Mouse (Mus musculus) stomach, embryonic 16.5 days (tissue): ENCODE results near the gene Cdc6. TPM values are rescaled to one million over a fixed set of nuclear protein-coding genes. Genes with fewer than 3 reads are reported as not detected.

ENCODE experiments used
- ATAC-seq: fragments of 200-750 bp; cut with Nextera tagmentation; 2 replicates; pipeline ENCODE4 v1.8.0; 2017; ENCODE audit warnings: moderate number of reproducible peaks, moderate TSS enrichment; ENCODE audit not compliant: insufficient read depth, low FRiP score
- H3K27ac ChIP-seq: fragments of 300-500 bp; sonication (generic); 2 replicates; pipeline ENCODE4 v1.5.1; 2014; ENCODE audit warnings: low read length
- H3K27me3 ChIP-seq: fragments of 300-500 bp; sonication (generic); 2 replicates; pipeline ENCODE4 v1.6.1; 2014; ENCODE audit warnings: low read length, control low read depth, mixed read lengths; ENCODE audit not compliant: control insufficient read depth, insufficient read depth
- H3K36me3 ChIP-seq: fragments of 300-500 bp; sonication (generic); 2 replicates; pipeline ENCODE4 v1.6.1; 2014; ENCODE audit warnings: low read length; ENCODE audit not compliant: control insufficient read depth, insufficient read depth
- H3K4me1 ChIP-seq: fragments of 300-500 bp; sonication (generic); 2 replicates; pipeline ENCODE4 v1.6.1; 2014; ENCODE audit warnings: low read length, control low read depth, mixed read lengths; ENCODE audit not compliant: control insufficient read depth, insufficient read depth
- H3K4me2 ChIP-seq: fragments of 300-500 bp; sonication (generic); 2 replicates; pipeline ENCODE4 v1.6.1; 2014; ENCODE audit warnings: low read depth, low read length, mixed read lengths
- H3K4me3 ChIP-seq: fragments of 300-500 bp; sonication (generic); replicated peaks from 2 replicates; pipeline ENCODE4 v1.5.1; 2014; ENCODE audit warnings: mild to moderate bottlenecking, low read length
- H3K9ac ChIP-seq: fragments of 300-500 bp; sonication (generic); 2 replicates; pipeline ENCODE4 v1.6.1; 2014; ENCODE audit warnings: low read length
- H3K9me3 ChIP-seq: fragments of 300-500 bp; sonication (generic); replicated peaks from 2 replicates; pipeline ENCODE4 v1.6.1; 2016; ENCODE audit warnings: low read length, control low read depth; ENCODE audit not compliant: control insufficient read depth
- WGBS: fragments of 180-500 bp; shearing (Covaris S2); extraction: QIAGEN DNeasy Blood & Tissue Kit; methylation state at CpG from one replicate; pipeline ENCODE4 v1.1.7; 2014; 5-methylcytosine and 5-hydroxymethylcytosine counted together
- polyA plus RNA-seq: library from polyadenylated mRNA; unstranded; fragments of >200 nt; fragmentation: Nextera tagmentation; extraction: Ambion mirVana; gene quantifications from 2 replicates; pipeline ENCODE4 v1.2.1, GENCODE M21; 2015

The Cdc6 gene
- polyA plus RNA-seq, 1 experiment from 2014 or later: 28.1 TPM

DNA sequence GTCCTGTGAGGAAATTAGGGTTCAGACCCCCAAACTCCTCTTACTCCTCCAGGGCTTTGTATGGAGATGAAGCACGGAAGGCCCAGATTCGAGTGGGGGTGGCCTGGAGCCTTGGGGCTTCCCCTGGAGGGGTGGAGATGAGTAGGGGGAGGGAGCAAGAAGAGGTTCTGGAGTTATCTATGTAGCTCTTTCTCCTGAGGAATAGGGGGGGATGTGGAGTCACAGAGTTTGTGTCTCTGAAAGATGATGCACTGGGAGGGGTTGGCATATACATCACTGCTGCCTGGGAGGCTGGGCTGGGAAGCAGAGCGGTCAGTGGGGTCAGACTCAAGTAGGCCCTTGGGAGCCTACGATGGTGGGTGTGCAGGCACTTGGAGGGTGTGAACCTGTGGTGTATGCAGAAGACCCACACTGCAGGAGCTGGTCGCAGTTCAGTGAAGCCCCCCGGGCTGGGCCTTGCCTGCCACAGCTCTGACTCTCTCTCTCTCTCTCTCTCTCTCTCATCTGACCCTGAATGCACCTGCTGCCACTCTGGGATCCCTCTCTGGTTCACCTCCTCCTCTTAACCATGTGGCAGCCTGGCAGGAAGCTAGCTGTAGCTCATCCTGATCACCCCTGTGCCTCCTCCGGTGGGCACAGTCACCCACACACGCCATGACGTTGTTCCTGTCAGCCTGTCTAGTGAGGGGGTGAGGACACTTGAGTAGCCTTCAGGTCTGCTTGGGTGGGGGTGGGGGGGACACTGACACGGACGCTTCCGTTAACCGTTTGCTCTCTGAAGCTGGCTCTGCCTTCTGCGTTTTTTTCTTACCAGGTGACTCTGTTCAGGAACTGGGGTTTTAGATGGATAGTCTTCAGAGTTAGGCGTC lies 31.7 kb downstream of the Cdc6 start:
- Histone ChIP-seq H3K9ac (peak overlapping the region; percentile 92), H3K27me3 (no peaks in the 10 kb centered on the region), H3K4me3 (peak overlapping the region; percentile 88), H3K9me3 (no peaks in the 10 kb centered on the region), H3K4me1 (peaks cover 73% of the 10 kb centered on the region), H3K4me2 (peak overlapping the region; percentile 89), H3K36me3 (no peaks in the 10 kb centered on the region), H3K27ac (peak overlapping the region; percentile 99)
- 30% methylated on average over 15 of the region's 15 CpGs for WGBS
- ATAC-seq: no peak

DNA sequence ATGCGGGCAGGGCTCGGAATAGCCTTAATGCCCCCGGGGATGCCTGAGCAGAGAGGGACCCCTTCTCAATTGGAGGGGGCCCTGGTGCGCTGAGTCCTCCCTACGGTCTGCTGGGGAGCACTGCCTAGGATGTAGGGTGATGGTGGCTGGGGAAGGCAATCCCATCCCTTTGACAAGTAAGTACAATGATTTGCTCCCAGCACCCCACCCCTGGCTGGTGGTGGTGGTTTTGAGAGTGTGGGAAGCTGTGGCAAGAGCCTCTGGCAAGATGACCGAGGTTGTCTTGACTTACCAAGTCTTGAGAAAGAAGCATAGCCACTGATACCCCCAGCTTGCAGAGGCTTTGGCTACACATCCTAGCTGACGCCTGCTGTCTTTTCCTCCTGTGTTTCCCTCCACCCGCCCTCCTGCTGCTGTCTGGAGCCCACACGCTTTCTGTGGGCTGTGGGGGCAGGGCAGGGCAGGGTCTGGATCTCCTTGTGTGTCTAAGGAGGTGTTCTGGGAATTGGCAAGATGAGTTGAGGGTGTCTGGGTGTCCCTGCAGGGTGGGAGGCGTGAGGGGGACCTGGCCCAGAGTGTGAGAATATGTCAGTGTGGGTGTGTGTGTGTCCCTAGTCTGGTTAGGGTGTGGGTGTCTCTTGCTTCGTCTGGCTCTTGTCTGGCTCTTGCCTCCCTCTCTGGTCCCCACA lies 32.5 kb downstream of the Cdc6 start:
- 38% methylated on average over 11 of the region's 11 CpGs for WGBS
- Histone ChIP-seq H3K9me3 (no peaks in the 10 kb centered on the region), H3K9ac (peak overlapping the region; percentile 92), H3K4me2 (peak overlapping the region; percentile 89), H3K36me3 (no peaks in the 10 kb centered on the region), H3K4me3 (peak overlapping the region; percentile 88), H3K27ac (peak overlapping the region; percentile 99), H3K27me3 (no peaks in the 10 kb centered on the region), H3K4me1 (peaks cover 80% of the 10 kb centered on the region)
- peak; percentile 2; the same call in 1 of the 2 replicates for ATAC-seq

DNA sequence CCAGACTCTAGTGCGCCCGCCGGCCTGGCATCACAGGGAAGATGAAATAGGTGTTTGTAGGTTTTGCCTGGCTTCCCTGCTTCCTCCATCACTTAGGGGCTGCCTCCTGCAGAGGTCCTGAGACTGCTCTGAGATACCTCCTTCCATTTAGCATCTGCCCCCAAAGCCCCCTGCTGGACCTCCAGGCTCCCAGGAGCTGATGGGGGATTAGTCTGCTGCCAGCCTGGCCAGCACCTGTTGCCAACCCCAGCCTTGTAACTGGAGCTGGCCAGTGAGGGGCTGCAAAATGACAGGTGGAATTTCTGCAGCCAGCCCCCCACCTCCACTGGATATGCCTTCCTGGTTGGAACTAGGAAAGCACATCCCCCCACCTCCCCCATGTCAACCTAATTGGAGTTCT lies 33.2 kb downstream of the Cdc6 start:
- Histone ChIP-seq H3K9ac (peak overlapping the region; percentile 92), H3K9me3 (no peaks in the 10 kb centered on the region), H3K4me1 (peaks cover 87% of the 10 kb centered on the region), H3K36me3 (no peaks in the 10 kb centered on the region), H3K27ac (peak overlapping the region; percentile 99), H3K4me2 (peak overlapping the region; percentile 89), H3K4me3 (peak overlapping the region; percentile 88), H3K27me3 (no peaks in the 10 kb centered on the region)
- ATAC-seq: no peak
- 24% methylated on average over 3 of the region's 3 CpGs for WGBS

DNA sequence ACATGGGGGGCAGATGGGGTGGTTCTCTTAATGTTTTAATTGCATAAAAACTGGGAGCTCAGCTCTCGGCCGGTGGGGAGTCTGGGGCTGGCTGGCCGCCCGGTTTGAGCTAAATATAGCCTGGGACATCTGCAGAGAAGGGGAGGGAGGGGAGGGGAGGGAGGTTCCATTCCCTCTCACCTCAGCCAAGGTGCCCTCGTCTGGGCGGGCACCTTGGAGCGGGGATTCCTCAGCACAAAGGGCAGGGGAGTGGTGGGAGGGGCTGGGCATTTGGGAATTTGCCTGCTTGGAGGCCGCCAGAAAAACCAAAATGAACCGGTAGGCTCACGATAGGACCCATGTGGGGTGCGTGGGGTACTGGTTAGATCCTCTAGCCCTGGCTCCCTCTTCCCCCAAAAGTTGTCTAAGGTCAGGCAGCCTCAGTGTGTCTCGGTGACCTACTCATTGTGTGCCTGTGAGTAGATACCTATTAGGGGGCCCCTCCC lies 33.8 kb downstream of the Cdc6 start:
- Histone ChIP-seq H3K4me1 (peaks cover 85% of the 10 kb centered on the region), H3K9ac (peak overlapping the region; percentile 92), H3K9me3 (no peaks in the 10 kb centered on the region), H3K4me2 (peak overlapping the region; percentile 89), H3K27me3 (no peaks in the 10 kb centered on the region), H3K4me3 (peak overlapping the region; percentile 88), H3K36me3 (no peaks in the 10 kb centered on the region), H3K27ac (peak overlapping the region; percentile 99)
- peak; percentile 6; the same call in 1 of the 2 replicates for ATAC-seq
- WGBS: 3% methylated on average over 12 of the region's 12 CpGs

DNA sequence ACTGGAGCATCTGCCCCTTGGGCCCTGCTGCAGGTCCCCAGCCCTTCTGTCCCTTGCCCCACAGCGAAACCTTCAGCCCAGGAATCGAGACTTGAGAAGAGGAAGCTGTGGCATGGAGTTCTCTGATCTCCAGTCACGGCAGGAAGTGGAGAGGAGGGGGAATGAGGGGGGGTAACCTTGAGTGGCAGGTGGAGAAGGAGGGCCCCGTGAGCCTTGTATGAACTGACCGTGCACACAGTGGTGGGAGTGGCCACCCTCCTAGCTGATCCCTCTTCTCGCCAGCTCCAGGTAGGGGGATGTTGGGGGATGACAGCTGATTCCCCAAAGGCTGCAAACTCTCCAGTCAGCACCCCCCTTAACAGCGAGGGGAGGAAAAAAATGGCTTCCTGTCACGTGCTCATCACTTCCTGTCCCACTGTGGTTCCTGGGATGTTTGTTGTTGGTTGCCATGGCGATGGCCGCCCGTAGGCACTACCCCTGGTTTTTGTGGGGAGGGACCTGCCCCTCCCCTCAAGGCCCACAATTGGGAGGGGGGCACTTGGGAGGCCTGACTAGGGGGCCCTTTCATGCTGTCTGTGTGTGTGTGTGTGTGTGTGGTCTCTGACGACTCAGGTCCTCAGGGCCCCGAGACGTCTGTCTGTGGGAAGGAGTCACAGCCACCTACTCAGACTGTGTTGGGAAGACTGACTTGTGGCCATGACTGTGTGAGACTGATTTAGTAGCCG lies 34.4 kb downstream of the Cdc6 start:
- Histone ChIP-seq H3K9me3 (no peaks in the 10 kb centered on the region), H3K36me3 (no peaks in the 10 kb centered on the region), H3K27ac (peak overlapping the region; percentile 99), H3K9ac (peak overlapping the region; percentile 92), H3K27me3 (no peaks in the 10 kb centered on the region), H3K4me3 (peak overlapping the region; percentile 88), H3K4me1 (peaks cover 81% of the 10 kb centered on the region), H3K4me2 (peak overlapping the region; percentile 89)
- peak; percentile 18; the same call in 1 of the 2 replicates for ATAC-seq
- 9% methylated on average over 15 of the region's 15 CpGs for WGBS

DNA sequence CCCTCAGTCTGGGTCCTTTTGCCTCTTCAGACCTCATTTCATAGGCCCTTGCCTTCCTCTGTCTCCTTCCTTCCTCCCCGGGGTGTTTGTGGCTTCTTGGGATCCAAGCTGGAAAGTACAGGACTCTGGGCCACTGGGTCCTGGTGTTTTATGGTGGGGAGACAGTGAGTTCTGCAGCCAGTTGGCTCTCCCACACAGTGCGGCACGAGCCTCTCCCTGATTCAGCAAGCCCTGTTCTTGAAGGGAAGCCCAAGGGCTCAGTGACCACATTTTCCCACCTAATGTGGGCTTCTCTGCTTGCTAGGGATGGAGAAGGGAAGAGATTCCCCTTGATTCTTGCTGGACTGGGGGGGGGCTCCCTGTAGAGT lies 34.9 kb downstream of the Cdc6 start:
- Histone ChIP-seq H3K4me1 (peaks cover 86% of the 10 kb centered on the region), H3K4me2 (peak overlapping the region; percentile 89), H3K9ac (peak overlapping the region; percentile 92), H3K27me3 (no peaks in the 10 kb centered on the region), H3K36me3 (no peaks in the 10 kb centered on the region), H3K27ac (peak overlapping the region; percentile 99), H3K9me3 (no peaks in the 10 kb centered on the region), H3K4me3 (peak overlapping the region; percentile 88; the same call in 1 of the 2 replicates)
- 36% methylated on average over 3 of the region's 3 CpGs for WGBS
- no peak for ATAC-seq

DNA sequence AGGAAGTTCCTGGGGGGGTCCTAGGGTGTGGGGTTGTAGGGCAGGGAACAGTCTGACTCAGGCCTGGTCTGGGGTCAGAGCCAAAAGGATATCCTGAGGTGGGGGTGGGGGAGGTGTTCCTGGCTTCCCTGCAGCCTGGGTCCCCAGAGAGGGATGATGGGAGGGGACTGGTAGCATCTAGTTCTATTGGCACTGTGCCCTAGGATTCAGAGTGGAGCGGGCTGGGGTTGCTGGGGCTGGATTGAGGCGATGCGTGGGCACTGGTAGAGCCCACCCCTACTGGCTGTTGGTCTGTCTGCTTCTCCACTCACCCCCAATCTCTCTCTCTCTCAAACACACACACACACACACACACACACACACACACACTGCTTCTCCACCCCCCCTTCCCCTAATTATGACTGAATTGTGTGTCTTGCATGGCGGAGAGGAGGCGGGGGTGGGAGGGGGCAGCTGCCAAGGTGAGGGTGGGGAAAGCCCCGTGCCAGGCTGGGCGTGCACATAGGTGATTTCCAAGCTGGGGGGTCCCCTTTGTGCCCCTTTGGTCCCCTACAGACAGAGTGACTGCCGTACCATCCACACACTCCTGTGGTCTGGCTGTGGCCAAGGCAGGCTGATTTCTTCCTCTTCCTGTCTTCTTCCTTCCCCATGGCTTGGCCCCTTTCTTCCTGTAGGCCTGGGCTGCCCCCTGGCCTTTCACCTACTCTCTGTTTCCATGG lies 35.5 kb downstream of the Cdc6 start:
- Histone ChIP-seq H3K4me2 (peak overlapping the region; percentile 89), H3K27ac (peak overlapping the region; percentile 99), H3K4me3 (0 out of 2 replicates have a peak overlapping the region, but pooled peaks have one; percentile 1), H3K9me3 (no peaks in the 10 kb centered on the region), H3K36me3 (no peaks in the 10 kb centered on the region), H3K9ac (peak overlapping the region; percentile 92), H3K27me3 (no peaks in the 10 kb centered on the region), H3K4me1 (peaks cover 92% of the 10 kb centered on the region)
- WGBS: 39% methylated on average over 8 of the region's 8 CpGs
- ATAC-seq: peak; percentile 14; the same call in 1 of the 2 replicates

DNA sequence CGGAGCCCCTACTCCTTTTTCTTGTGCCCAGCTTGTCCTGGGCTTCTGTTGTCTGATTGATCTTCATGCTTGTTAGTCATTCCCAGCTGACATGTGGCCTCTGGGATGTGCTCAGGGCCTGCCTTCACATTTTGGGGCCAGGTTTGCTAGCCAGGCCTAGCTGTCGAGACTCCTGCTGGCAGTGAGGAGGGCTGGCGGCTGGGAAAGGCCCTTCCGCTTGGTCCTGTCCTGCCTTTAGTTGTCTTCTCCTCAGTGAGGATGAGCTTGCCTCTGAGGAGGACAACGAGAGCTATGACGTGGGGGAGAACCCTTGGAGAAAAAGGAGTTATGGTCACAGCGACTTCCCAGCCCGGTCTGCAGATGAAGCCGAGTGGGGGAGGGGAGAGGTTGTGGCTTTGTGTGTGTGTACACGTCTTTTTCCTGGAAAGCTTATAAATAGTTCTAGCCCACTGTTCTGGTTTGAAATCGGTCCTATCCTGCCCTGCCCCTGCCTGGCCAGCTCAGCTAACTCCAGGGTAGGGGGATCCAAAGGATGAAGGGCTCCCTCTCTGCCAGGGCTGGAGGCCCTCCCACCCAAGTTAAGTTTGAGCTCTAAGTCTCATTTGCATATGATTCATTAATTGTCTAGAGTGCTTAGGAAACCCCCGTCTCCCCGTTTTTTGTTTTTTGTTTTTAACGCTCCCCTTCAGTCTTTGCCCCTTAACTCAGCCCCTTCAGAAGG lies 36.3 kb downstream of the Cdc6 start:
- ATAC-seq: no peak
- Histone ChIP-seq H3K4me2 (peak overlapping the region; percentile 89), H3K27ac (peak overlapping the region; percentile 99), H3K4me3 (0 out of 2 replicates have a peak overlapping the region, but pooled peaks have one; percentile 1), H3K4me1 (peaks cover 91% of the 10 kb centered on the region), H3K9ac (peak overlapping the region; percentile 92), H3K36me3 (no peaks in the 10 kb centered on the region), H3K27me3 (no peaks in the 10 kb centered on the region), H3K9me3 (no peaks in the 10 kb centered on the region)
- 30% methylated on average over 14 of the region's 14 CpGs for WGBS
